Mouse (Mus musculus) spleen, adult 2 months (tissue): ENCODE results near the gene Cd44.

ENCODE experiments used
- CTCF ChIP-seq: fragments of 200-500 bp; IDR thresholded peaks from 2 replicates; pipeline ENCODE4 v1.5.1; 2011; ENCODE audit warnings: mild to moderate bottlenecking, inconsistent platforms; ENCODE audit not compliant: insufficient read depth, insufficient read length, insufficient replicate concordance; ENCODE audit errors: extremely low read depth
- POLR2A ChIP-seq: fragments of 200-500 bp; IDR thresholded peaks from 2 replicates; pipeline ENCODE4 v1.6.1; 2011; ENCODE audit warnings: low read depth, low read length, inconsistent platforms

- no peak for TF ChIP-seq CTCF
- TF ChIP-seq POLR2A, result no peak
Observed at GRCm38 (mm10) chr2:102805761-102806496, 95.5 kb downstream of the Cd44 start.
